Mouse (Mus musculus) neural tube, embryonic 13.5 days (tissue): ENCODE data around the gene Mylip. TPM values are rescaled to one million over a fixed set of nuclear protein-coding genes. Genes with fewer than 3 reads are reported as not detected.

Source experiments
- polyA plus RNA-seq: library from polyadenylated mRNA; unstranded; fragments of >200 nt; fragmentation: Nextera tagmentation; extraction: Ambion mirVana; gene quantifications from 2 replicates; pipeline ENCODE4 v1.2.1, GENCODE M21; 2015

Gene Mylip
- polyA plus RNA-seq, 1 experiment from 2014 or later = 7.9 TPM

Other genes starting within 250 kb of the Mylip start
- 39.2 and 41.7 TPM in 2 replicates for gene Gmpr, start 117.7 kb downstream of the Mylip start, polyA plus RNA-seq